Mouse (Mus musculus) ovary, postnatal 10 days (tissue): ENCODE measurements around the gene Gm10338.
"Not testable (repeated sequence)": the region's sequence is repeated elsewhere in the genome, so short reads cannot be mapped to it uniquely, and the experiment has no call there.

Source experiments
- DNase-seq: peaks from one replicate; pipeline ENCODE4 v3.0.0; 2022; ENCODE audit warnings: low spot score

Gene Gm10338

GRCm38 (mm10) chr14:7595492-7595891, at the start of gene Gm10338:
TSS of gene Gm10338 (minus strand) at chr14:7595592.
- DNase-seq, result not testable (repeated sequence)

GRCm38 (mm10) chr14:7643872-7644271, 48.5 kb upstream of the Gm10338 start, which contains the start of gene Gm10128:
TSS of gene Gm10128 (minus strand) at chr14:7643972.
- DNase-seq, result not testable (repeated sequence)

- not testable (repeated sequence) for DNase-seq
These were observed 27.0 kb downstream of the Gm10338 start, which contains the start of gene Gm3558 for GRCm38 (mm10) chr14:7568382-7568781. TSS of gene Gm3558 (minus strand) at chr14:7568566.

GRCm38 (mm10) chr14:7567890-7568289, 27.5 kb downstream of the Gm10338 start:
- not testable (repeated sequence) for DNase-seq

GRCm38 (mm10) chr14:7567266-7567665, 28.1 kb downstream of the Gm10338 start:
- DNase-seq, result not testable (repeated sequence)
